Mouse (Mus musculus): ENCODE data around the gene Ngf. TPM values are rescaled to one million over a fixed set of nuclear protein-coding genes. Genes with fewer than 3 reads are reported as not detected.

Gene Ngf
- total and polyA plus RNA-seq, 2 experiments from 2014 or later: 0.28 to 4.9 TPM

DNA sequence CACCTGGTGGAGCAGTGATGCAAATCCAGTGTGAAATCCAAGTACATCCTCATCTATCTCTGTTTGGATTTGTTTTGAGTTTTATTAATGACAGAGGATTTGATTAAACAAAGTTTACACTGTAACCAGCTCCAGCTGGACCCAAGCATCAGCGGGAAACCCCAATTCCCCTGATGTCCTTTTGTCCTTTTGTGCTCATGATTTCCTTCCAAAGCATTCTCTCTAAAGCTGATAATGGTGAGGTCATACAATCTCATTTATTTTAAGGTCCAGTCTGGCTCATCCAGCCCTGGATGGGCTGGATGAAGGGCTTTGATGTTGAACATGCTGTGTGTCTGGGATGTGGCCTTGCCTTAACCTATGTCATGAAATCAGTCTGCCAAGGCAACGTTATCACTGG lies 30.3 kb downstream of the Ngf start:
- Histone ChIP-seq H3K4me3 (ENCODE audit: low read depth, low read length) (no peak overlapping the region), H3K4me2 (ENCODE audit: low read depth, low read length, poor library complexity, severe bottlenecking) (no peak overlapping the region), H3K9me3 (ENCODE audit: low read length) (no peaks in the 10 kb centered on the region), H3K27me3 (ENCODE audit: insufficient read depth, low read length) (no peaks in the 10 kb centered on the region), H3K4me1 (ENCODE audit: insufficient read depth, low read length) (no peaks in the 10 kb centered on the region), H3K27ac (ENCODE audit: low read depth, low read length) (no peak overlapping the region), H3K9ac (replicated peaks; ENCODE audit: low read length, poor library complexity, severe bottlenecking) (no peak overlapping the region), H3K36me3 (ENCODE audit: insufficient read depth, low read length) (no peaks in the 10 kb centered on the region)
- TF ChIP-seq CTCF (IDR thresholded peaks at IDR 0.05): no peak
- DNase-seq (ENCODE audit: low spot score): no peak
- 91% methylated on average over 2 of the region's 2 CpGs for WGBS
- no peak for ATAC-seq (ENCODE audit: low FRiP score)

DNA sequence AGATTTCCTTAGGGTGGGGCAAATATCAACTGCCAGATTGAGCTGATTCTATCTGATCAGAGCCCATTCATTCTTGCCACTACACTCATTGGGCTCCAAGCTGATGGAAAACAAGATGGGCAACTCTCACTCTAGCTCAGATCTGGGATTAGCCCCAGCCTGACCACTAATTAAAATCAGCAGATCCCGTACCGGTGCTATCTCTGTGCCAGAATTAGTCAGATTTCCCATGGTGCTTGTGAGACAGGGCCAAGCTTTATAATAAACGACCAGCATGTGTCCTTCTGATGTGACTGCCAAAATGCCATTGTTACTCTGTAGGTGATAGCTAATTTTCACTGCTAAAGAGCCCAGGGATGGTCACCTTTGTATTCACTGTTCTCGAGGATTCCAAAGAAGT lies 31.5 kb downstream of the Ngf start:
- ATAC-seq (ENCODE audit: low FRiP score): no peak
- DNase-seq (ENCODE audit: low spot score): peak; percentile 60
- H3K9ac ChIP-seq (replicated peaks; ENCODE audit: low read length, poor library complexity, severe bottlenecking): no peak overlapping the region
- no peaks in the 10 kb centered on the region for H3K9me3 ChIP-seq (ENCODE audit: low read length)
- no peaks in the 10 kb centered on the region for H3K27me3 ChIP-seq (ENCODE audit: insufficient read depth, low read length)
- no peak for TF ChIP-seq CTCF (IDR thresholded peaks at IDR 0.05)
- H3K4me1 ChIP-seq (ENCODE audit: insufficient read depth, low read length): no peaks in the 10 kb centered on the region
- no peak overlapping the region for H3K4me3 ChIP-seq (ENCODE audit: low read depth, low read length)
- no peak overlapping the region for H3K27ac ChIP-seq (ENCODE audit: low read depth, low read length)
- no peak overlapping the region for H3K4me2 ChIP-seq (ENCODE audit: low read depth, low read length, poor library complexity, severe bottlenecking)
- 66% methylated on average over 4 of the region's 4 CpGs for WGBS
- H3K36me3 ChIP-seq (ENCODE audit: insufficient read depth, low read length): no peaks in the 10 kb centered on the region

DNA sequence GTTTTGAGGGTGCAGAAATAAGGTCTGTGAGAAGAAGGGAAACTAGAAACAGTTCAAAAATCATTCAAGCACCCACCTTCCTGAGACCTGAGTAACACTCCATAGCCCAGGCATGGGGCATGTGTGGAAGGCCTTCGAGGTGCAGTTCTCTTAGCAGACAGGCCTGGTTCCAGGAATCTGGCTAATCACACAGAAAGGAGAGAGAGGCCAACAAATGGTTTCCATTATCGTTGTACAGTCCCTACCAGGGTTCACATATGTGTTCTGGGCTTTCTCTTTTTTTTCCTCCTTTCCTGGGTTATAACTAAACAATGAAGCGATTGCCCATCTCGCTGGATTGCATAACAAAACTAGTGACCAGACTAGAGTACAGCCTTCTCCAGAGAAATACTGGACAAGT lies 35.4 kb downstream of the Ngf start:
- Histone ChIP-seq H3K4me2 (ENCODE audit: low read depth, low read length, poor library complexity, severe bottlenecking) (no peak overlapping the region), H3K9ac (replicated peaks; ENCODE audit: low read length, poor library complexity, severe bottlenecking) (no peak overlapping the region), H3K27me3 (ENCODE audit: insufficient read depth, low read length) (no peaks in the 10 kb centered on the region), H3K4me1 (ENCODE audit: insufficient read depth, low read length) (no peaks in the 10 kb centered on the region), H3K9me3 (ENCODE audit: low read length) (no peaks in the 10 kb centered on the region), H3K27ac (ENCODE audit: low read depth, low read length) (no peak overlapping the region), H3K36me3 (ENCODE audit: insufficient read depth, low read length) (no peaks in the 10 kb centered on the region), H3K4me3 (ENCODE audit: low read depth, low read length) (no peak overlapping the region)
- no peak for ATAC-seq (ENCODE audit: low FRiP score)
- TF ChIP-seq CTCF (IDR thresholded peaks at IDR 0.05): no peak
- no peak for DNase-seq (ENCODE audit: low spot score)
- WGBS: 91% methylated on average over 4 of the region's 4 CpGs

DNA sequence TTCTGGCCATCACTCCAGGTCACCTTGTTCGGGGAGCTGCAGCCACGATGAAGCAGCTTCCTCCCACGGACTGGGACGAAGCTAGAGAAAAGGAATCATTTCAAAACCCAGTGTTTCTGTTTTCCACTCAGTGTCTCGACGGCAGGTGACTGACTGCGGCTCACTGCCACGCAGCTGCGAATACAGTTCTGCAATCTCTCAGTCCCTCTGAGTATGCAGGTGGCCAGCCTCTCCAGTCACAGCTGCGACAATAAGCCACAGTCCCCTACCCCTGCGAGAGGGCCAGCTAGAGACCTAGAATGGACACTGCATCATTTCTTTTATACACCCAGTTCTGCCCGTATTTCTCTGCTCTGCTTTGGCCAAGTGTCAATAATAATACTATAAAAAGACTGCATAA lies 36.3 kb downstream of the Ngf start:
- no peak overlapping the region for H3K9ac ChIP-seq (replicated peaks; ENCODE audit: low read length, poor library complexity, severe bottlenecking)
- no peaks in the 10 kb centered on the region for H3K4me1 ChIP-seq (ENCODE audit: insufficient read depth, low read length)
- no peak for TF ChIP-seq CTCF (IDR thresholded peaks at IDR 0.05)
- 73% methylated on average over 12 of the region's 12 CpGs for WGBS
- H3K4me3 ChIP-seq (ENCODE audit: low read depth, low read length): no peak overlapping the region
- no peak overlapping the region for H3K4me2 ChIP-seq (ENCODE audit: low read depth, low read length, poor library complexity, severe bottlenecking)
- ATAC-seq (ENCODE audit: low FRiP score) (no peak), DNase-seq (ENCODE audit: low spot score) (no peak)
- no peaks in the 10 kb centered on the region for H3K36me3 ChIP-seq (ENCODE audit: insufficient read depth, low read length)
- no peak overlapping the region for H3K27ac ChIP-seq (ENCODE audit: low read depth, low read length)
- no peaks in the 10 kb centered on the region for H3K27me3 ChIP-seq (ENCODE audit: insufficient read depth, low read length)
- no peaks in the 10 kb centered on the region for H3K9me3 ChIP-seq (ENCODE audit: low read length)

DNA sequence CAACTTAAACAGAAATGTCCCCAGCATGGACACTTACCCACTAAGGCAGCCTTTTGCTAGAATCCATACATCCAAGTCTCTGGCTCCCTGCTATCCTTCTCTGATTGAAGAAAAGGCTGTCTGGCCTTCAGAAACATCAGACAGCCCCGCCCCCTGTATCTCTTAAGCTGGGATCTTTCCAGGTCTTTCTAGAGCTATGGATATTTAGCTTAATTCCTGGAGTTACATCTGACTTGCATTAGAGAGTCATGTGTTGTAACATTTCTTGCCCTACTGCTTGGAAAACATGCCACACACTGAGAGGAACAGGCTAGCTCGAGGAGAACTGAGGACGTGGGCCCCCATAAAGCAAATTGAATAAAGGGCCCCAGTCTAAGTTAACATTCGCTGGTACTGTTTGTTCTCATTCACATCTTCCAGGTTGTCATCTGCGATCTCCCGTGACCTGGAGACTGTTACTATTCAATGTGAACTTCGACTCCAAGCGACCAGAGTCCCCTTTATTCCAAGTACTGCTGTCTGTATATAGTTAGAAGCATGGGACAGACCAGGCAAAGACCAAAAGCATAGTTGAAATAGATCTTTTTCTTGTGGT lies 38.0 kb downstream of the Ngf start:
- DNase-seq (ENCODE audit: low spot score) (no peak), ATAC-seq (ENCODE audit: low FRiP score) (no peak)
- no peak overlapping the region for H3K4me3 ChIP-seq (ENCODE audit: low read depth, low read length)
- H3K4me2 ChIP-seq (ENCODE audit: low read depth, low read length, poor library complexity, severe bottlenecking): no peak overlapping the region
- H3K27me3 ChIP-seq (ENCODE audit: insufficient read depth, low read length): no peaks in the 10 kb centered on the region
- H3K4me1 ChIP-seq (ENCODE audit: insufficient read depth, low read length): no peaks in the 10 kb centered on the region
- TF ChIP-seq CTCF (IDR thresholded peaks at IDR 0.05): no peak
- H3K27ac ChIP-seq (ENCODE audit: low read depth, low read length): no peak overlapping the region
- no peaks in the 10 kb centered on the region for H3K9me3 ChIP-seq (ENCODE audit: low read length)
- 80% methylated on average over 8 of the region's 8 CpGs for WGBS
- H3K36me3 ChIP-seq (ENCODE audit: insufficient read depth, low read length): no peaks in the 10 kb centered on the region
- no peak overlapping the region for H3K9ac ChIP-seq (replicated peaks; ENCODE audit: low read length, poor library complexity, severe bottlenecking)

DNA sequence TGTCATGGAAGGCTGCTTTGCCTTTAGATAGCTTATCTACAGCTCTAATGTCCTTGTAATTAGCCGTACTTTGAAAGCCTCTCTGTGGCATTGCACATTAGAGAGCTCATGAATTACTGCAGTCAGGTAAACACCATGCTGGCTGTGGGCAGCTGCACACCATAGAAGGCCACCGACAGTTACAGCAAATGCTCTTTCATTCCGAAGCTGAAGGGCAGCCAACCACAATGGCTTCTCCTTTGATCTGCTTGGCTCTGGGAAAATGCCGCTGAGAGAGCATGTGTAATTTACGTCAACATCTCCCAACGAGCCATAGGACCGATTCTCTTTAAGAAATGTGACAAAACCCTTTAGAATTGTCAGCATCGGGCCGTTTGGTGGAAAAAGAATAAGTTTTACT lies 38.7 kb downstream of the Ngf start:
- no peak for ATAC-seq (ENCODE audit: low FRiP score)
- Histone ChIP-seq H3K9me3 (ENCODE audit: low read length) (no peaks in the 10 kb centered on the region), H3K27ac (ENCODE audit: low read depth, low read length) (no peak overlapping the region), H3K36me3 (ENCODE audit: insufficient read depth, low read length) (no peaks in the 10 kb centered on the region), H3K4me2 (ENCODE audit: low read depth, low read length, poor library complexity, severe bottlenecking) (no peak overlapping the region), H3K9ac (replicated peaks; ENCODE audit: low read length, poor library complexity, severe bottlenecking) (no peak overlapping the region), H3K27me3 (ENCODE audit: insufficient read depth, low read length) (no peaks in the 10 kb centered on the region), H3K4me1 (ENCODE audit: insufficient read depth, low read length) (no peaks in the 10 kb centered on the region), H3K4me3 (ENCODE audit: low read depth, low read length) (no peak overlapping the region)
- 21% methylated on average over 9 of the region's 9 CpGs for WGBS
- no peak for TF ChIP-seq CTCF (IDR thresholded peaks at IDR 0.05)
- DNase-seq (ENCODE audit: low spot score): peak; percentile 54
